Mouse (Mus musculus): ENCODE measurements around the gene Plxna2.

- TF ChIP-seq CTCF (IDR thresholded peaks at IDR 0.05 in 2 of 3, conservative IDR thresholded peaks at IDR 0.05 in 1 of 3; ENCODE audit: control insufficient read depth in 1 of 3, insufficient read depth in 1 of 3, low read depth in 2 of 3, low read length in 3 of 3, poor library complexity in 1 of 3, severe bottlenecking in 1 of 3) (no peak), E2F4 (IDR thresholded peaks at IDR 0.05; ENCODE audit: borderline replicate concordance, low read depth, low read length) (no peak), UBTF (IDR thresholded peaks at IDR 0.05; ENCODE audit: borderline replicate concordance, insufficient read depth, low read depth, low read length) (no peak), EP300 (IDR thresholded peaks at IDR 0.05; ENCODE audit: low read depth in 1 of 2, low read length in 2 of 2) (no peak), ETS1 (IDR thresholded peaks at IDR 0.05; ENCODE audit: low read depth, low read length) (no peak)
Observed at GRCm38 (mm10) chr1:194756001-194756400, 138.0 kb downstream of the Plxna2 start.

Data from MEL (cell line).